Mouse (Mus musculus) retina, postnatal 1 day (tissue): ENCODE measurements around the gene Zcwpw1.
"Not testable (repeated sequence)": the region's sequence is repeated elsewhere in the genome, so short reads cannot be mapped to it uniquely, and the experiment has no call there.

Source experiments
- DNase-seq: peaks from one replicate; pipeline ENCODE4 v3.0.0-alpha.2; 2012

Zcwpw1 gene

DNA sequence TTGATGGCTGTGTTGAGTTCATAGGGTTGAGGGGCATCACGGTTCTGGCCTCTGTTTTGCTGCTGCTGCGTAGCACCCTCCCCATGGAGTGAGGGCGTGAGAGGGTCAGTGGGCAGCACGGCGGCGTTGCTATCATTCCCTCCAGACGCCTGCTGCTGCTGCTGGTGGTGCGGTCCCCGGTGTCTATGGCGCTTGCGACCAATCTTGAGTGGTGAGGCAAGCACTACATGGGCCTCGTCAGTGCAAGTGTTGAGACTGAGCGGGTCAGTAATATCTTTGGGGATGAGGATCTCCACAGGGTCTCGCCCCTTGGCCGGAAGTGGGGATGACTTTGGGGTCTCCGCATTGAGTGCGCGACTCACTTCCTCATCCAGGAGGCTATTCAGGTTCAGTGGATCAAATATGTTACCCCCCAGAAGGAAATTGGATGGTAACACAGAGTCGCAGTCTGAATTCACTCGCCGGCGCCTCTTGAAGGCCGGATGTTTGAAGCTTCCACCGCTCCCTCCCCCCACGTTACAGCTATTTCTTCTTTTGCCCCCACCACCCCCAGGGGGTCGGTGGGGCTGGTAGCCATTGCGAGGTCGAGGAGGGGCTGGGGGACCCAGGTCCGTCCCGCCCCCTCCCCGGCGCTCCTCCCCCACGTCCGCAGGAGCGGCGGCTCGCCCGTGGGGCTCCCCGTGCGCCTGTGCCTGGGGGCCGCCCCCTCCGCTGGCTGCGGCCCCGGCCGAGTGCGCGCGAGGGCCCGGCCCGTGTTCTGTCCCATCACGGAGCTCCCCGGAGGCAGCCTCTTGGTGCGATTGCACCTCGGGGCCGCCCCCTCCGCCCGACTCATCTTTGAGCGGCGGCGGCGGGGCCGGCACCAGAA lies 2.2 kb upstream of the Zcwpw1 start:
- DNase-seq = no peak

DNA sequence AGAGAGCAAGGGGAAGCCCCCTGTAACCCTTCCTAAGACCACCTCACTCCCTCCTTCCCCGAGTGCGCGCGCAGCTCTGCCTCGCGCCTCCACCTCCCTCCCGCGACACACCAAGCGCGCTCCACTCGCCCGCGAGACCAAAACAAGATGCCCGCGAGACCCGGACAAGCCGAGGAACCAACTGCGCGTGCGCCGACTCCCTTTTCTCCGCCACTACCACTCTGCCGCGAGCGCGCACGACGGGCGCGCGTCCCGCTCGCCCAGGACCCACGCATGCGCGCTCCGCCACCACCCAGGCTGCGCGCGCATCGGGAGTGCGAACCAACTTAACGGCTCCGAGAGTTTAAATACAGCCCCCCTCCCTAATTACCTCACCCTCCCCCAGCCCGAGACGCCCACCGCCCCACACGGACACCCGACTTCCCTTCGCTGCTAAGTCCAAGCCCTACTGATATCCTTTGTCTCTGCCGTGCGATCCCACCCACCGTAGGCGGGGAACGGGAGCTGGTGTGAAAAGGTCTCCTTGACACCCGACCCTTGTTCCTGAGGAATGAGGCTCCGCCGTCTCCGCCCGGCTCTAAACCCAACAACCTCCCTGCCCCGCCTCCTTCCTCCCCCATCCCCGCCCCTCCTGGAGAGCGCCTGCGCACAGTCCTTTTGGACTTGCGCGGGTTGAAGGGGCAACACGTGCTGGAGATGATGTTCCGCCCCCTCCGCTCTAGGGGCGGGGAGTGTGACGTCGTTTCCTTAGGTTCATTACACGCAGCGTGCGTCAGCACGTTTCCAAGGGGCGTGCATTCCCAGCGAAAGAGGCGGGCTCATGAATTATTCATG lies 1.3 kb upstream of the Zcwpw1 start:
- DNase-seq = peak; percentile 100

DNA sequence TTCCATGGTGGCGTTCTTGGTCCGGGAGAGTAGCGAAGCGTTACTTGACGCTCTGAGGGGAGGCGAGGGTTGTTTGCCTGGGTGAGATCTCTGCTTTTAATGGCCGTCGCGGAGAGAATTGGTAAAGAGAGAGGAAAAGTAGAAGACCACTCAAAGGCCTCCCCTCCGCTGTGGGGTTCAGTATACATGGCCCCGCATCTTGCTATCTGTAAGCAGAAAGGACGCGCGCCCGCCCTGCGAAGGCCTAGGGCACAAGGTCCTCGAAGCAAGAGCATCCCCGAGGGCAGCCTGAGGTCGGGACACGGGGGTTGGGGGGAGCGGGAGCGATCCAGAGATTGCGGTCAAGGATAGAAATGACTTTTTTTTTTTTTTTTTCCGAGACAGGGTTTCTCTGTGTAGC lies 573 bp downstream of the Zcwpw1 start:
- no peak for DNase-seq

DNA sequence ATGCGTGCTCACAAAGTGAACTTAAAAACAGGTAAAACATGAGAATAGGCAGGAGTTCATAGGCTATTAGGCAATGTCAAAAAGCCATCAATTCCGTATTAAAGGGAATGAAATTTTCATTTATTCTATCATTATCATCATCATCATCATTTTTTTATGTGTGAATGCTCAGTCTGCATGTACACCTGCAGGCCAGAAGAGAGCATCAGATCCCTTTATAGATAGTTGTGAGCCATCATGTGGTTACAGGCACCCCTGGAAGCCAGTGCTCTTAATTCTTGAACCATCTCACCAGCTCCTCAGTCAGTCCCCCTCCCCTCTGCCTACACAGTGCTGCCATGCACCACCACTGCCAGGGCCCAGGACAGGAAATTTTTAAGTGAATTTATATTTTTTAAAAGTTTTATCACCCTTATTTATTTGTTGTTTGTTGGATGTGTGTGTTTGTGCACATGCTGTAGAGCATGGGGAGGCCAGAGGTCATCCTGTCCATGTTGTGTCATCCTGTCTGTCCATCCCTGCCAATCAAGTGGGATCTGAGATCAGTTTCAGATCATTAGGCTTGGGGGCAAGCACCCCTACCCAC lies 1.4 kb downstream of the Zcwpw1 start:
- no peak for DNase-seq

DNA sequence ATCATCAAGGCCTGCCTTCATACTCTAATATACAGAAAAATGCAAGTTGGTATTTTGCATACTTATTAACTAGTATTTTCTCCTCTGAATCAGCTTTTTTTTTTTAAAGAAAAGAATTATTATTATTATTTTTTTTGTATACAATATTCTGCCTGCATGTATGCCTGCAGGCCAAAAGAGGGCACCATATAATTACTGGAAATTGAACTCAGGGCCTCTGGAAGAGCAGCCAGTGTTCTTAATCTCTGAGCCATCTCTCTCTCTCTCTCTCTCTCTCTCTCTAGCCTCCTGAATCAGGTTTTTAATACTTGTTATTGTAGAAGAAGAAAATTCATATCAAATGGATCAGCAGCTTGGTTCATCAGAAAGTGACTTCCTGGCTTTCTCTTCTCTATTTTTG lies 4.0 kb downstream of the Zcwpw1 start:
- DNase-seq = no peak

DNA sequence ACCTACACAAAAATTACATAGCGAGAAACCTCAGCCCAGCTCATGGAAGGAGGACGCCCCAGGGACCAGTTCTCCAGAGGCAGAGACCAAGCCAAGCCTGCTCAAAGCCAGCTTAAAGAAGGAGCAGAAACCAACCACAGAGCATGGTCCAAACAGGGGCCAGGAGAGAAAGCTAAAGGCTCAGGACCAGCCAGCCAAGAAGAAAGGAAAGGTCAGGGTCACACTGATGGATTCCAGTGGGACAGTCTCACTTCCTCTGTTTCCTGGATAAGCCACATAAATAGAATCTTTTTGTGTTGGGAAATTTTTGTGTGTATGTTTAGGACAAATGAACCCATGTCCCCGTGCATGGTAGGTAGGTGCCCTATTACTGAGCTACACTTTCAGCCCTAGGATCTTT lies 9.0 kb downstream of the Zcwpw1 start:
- no peak for DNase-seq

DNA sequence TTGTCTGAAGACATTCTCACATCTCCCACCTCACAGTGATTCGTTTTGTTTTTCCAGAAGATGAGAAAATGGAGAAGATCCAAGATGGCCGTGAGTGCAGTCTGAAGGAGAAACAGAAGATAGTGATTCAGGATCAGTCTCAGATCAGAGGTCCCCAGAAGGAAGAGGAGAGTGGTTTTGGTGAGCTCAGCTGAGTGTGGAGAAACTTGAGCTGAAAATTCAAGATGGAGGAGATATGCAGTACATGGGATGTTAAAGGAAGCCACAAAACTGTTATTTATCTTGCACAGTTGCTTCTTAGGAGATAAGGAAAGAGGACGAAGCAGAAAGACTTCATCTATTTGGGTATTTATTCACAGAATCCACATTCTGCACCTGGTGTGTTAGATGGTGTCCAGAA lies 13.3 kb downstream of the Zcwpw1 start:
- DNase-seq = no peak

DNA sequence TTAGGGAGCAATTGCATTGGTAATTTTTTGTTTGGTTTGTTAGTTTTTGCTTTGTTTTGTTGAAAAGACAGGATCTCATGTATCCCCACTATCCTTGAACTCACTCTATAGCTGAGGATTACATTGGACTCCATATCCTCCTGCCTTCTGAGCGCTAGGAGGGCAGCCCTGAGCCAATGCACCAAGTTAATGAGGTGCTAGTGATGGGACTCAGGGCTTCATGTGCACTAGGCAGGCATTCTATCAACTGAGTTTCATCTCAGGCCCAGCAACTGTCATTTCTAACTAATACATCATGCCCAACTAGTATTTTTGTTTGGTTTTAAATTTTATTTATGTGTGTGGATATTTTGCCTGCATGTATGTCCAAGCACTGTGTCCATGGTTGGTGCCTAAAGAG lies 18.6 kb downstream of the Zcwpw1 start:
- no peak for DNase-seq

DNA sequence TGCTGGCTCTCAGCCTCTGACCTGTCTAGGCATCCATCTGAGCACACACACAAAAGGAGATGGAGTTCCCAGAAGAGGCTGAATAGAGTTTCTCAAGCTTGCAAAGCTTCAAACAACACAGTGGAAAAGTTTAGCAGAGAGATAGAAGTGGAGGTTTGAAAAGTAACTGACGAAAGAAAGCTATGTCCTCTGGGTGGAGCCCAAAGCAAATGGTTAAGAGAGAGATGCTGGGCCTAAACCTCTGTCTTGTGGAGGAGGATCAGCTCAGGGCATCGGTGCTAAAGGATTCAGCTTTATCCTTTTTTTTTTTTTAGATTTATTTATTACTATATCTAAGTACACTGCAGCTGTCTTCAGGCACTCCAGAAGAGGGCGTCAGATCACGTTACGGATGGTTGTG lies 20.7 kb downstream of the Zcwpw1 start:
- no peak for DNase-seq

DNA sequence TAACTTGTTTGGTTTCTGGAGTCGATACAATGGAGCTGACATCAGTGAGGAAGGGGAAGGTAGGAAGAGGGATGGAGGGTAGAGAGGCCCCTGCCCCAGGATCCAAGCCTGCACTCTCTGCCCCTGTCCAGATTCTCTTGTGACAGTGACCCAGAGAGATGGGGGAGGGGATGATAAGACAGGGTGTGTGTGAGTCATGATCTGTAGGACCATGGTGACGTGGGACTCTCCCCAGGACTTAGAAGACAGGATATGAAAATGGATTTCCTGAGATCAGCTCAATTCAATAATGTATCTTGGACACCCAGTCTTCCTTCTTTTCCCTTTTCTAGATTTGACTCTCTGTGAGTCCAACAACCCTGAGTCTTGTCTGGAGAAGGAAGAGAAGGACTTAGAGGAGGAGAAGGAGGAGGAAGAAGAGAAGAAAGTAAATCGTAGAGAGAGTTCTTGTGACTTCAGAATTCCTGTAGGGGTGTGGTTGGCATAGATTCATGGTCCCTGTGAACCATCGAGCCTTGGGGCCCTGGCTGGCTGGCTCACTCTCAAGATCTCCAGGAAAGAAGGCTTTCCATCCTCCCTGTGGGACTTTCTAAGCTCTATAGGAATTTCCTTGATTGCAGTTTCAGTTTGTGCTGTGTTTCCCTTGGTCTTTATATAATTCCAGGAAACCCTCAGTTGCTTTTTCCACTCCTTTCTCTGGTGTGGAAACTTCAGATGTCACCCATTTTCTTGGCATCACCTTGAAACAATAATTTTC lies 30.0 kb downstream of the Zcwpw1 start:
- no peak for DNase-seq

DNA sequence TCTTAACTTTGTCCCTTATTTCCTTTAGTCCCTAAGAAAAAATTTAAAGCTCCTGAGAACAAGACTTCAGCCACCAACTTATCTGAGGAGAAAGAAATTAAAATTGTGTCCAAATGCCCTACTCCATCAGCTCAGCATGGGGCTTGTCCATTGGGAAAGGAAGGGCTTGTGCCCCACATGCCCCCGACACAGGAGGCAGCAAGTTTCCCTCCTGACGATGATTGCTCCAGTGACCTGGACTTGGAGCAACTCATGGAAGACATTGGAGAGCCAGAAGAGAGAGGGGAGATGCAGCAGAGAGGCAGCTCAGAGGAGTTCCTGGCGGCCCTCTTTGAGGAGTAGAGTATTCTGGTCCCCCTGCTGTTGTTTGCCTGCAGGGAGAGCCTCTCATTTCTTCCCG lies 34.5 kb downstream of the Zcwpw1 start:
- DNase-seq = no peak

DNA sequence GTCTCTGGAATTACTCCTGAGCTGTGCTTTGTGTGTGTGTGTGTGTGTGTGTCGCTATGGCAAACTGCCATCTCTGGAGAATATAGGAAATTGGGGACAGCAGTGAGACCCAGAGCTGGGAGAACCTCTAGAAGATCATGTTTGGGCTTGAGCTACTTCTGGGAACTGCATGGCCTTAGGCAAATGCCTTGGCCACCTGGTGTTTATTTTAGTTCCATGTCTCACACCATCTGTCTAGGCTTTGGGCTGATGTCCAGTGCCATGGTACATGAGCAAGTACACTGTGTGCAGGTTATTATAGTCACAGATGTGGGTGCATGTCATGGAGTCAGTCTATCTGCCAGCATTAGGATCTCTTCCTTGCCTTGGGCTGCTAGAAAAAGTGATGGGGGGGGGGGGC lies 35.0 kb downstream of the Zcwpw1 start:
- no peak for DNase-seq

DNA sequence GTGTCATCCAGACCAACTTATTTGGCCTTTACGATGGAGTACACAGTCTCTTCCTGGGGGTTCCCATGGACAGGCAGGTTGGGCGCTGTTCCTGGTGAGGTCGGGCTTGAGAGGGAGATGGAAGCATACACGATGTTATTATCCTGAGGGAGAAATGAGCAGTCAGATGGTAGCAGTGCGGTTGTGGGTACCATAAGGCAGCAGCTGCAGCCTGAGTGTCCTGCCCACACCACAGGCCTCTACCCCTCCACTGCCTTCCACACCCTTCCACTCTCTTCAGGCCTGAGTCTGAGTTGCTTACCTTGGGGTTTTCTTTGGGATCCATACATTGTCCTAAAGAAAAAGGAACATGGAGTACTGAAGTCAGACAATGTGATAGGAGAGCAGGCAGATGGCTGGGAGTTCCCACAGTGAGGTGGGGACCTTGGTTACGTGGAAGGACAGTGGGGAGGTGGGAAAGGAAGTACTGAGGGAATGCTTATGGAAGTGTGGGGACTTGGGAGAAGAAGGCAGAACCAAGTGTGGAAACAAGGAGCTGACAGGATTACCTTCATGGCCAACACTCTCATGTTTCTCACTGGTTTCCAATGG lies 36.0 kb downstream of the Zcwpw1 start:
- DNase-seq = no peak

DNA sequence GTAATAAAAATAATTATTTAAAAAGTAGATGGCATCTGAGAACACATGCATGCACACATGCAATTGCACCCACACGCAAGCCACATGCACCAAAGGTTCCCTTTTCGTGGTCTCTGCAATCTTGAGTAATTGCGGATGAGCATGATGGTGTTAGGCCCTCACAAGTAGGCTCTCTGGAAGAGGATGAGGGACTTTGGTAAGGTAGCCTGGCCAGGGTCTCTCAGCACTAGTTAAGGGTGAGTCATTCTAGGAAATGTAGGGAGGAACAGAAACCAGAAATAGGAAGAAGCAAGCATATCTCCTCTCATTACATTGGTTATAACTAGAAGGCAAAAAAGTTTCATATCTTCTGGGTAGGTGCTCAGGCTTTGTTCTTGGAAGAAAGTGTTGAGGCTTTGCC lies 37.4 kb downstream of the Zcwpw1 start:
- no peak for DNase-seq

DNA sequence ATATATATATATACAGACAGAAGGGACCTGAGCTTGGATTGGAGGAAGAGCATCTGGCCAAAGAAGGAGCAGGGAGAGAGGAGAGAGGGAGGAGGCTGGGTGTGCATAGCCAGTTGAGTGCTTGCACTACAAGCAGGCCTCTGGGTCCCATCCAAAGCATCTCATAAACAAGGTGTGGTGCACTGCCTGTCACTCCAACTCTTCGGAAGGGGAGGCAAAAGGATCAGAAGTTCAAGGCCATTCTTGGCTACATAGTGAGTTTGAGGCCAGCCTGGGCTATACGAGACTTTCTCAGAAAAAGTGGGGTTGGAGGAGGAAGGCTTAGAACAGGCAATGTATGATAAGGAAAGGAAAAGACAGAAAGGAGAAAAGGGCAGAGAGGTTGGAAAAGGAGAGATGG lies 38.4 kb downstream of the Zcwpw1 start:
- no peak for DNase-seq

DNA sequence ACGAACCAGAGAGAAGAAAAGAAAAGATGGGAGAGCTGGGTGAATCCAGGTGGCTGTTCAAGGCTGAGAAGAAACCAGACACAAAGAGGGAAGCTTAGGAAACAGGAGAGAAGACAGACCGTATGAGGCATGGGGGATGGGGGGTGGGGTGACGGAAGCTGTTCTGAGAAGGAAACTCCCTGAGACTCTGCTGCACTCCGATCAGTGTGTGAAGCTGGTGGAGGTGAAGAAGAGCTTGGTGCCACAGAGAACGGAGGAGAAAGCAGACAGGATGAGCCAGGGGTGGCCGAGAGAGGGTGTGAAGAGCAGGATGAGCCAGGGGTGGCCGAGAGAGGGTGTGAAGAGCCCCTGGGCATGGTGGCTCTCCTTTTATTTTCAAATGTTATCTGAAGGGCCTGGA lies 38.8 kb downstream of the Zcwpw1 start:
- DNase-seq = no peak

DNA sequence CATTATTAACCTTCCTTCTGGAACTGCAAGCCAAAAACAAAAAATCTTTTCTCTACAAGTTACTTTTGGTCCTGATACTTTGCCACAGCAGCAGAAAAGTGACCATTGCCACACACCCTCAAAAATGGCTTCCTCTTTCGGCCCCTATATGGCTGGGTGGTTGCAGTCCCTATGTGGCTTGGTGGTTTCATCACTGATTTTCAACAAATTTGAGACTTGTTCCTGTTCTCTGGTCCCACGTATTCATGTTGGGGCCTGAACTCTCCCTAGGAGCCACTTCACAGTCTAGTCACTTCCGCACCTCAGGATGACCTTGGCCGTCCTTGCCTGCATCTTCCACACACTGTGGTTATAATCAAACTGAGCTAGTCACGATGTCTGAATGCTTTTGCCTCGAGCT lies 41.1 kb downstream of the Zcwpw1 start:
- DNase-seq = no peak

DNA sequence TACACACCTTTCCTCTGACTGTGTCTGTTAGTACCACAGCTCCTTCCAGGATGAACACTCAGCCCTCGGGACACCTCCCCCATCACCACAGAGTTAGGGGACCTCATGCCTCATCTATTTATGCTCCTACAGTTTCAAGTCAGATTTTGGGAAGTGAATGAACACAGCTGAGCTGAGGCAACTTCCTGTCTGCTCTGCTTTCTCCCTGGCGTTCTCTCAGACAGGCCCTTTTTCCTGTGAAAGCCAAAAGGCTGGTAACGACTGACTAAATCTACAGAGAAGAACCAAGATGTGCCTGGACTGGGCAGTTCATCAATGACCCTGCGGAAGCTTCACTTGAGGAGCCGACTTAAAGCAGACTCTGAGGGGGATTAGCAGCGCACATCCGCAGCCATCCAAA lies 42.6 kb downstream of the Zcwpw1 start:
- DNase-seq = no peak

DNA sequence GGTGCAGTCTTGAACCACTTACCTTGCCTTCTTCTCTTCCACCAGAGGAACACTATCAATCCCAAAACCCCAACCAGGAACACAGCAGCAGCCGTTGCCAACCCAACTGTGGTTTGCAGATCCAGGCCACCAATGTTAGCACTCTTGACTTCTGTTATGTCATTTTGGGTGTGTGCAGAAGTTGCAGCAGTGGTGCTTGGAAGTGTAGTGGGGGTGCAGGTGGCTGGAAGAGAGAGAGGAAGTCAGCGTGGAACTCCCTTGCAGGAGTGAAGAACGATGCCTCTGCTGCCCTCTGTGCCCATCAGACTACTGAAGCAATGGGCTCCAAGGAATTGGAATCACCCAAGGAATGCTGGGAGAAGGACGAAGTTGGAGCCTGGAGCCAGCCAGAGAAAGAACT lies 43.5 kb downstream of the Zcwpw1 start:
- no peak for DNase-seq

DNA sequence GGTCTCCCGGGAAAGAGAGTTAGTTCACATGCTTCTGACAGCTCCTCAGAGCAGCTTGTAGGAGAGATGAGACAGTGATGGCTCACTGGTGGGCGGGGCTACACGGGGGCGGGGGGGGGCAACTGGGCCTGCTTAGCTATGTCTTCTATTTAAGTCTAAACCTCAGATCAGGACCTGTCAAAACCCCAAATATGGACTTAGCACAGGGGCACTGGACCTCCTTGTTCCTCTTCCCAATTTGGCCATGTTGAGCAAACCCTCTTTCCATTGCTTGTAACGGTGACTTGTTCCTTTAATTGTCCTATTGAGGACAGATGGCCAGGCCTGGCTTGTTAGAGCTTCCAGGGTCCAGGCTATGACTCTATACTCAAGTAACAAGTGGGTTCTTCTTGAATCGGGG lies 43.9 kb downstream of the Zcwpw1 start:
- no peak for DNase-seq

DNA sequence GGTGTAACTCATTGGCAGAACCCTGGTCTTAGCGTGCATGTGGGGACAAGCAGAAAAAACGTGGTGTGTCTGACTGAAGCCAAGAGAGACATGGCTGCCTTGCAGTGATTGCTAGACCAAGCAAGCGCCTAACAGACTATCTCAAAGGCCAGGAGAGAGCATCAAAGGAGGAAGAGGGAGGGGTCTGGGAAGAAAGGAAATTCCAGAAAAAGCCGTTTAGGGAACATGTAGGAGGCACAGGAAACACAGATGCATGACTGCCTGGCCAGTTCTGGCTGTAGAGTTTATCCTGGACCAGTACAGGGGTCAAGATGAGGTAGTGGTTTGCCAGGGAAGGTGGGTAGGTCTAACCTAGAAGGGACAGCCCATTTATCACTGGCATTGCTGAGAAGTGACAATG lies 45.9 kb downstream of the Zcwpw1 start:
- DNase-seq = no peak

DNA sequence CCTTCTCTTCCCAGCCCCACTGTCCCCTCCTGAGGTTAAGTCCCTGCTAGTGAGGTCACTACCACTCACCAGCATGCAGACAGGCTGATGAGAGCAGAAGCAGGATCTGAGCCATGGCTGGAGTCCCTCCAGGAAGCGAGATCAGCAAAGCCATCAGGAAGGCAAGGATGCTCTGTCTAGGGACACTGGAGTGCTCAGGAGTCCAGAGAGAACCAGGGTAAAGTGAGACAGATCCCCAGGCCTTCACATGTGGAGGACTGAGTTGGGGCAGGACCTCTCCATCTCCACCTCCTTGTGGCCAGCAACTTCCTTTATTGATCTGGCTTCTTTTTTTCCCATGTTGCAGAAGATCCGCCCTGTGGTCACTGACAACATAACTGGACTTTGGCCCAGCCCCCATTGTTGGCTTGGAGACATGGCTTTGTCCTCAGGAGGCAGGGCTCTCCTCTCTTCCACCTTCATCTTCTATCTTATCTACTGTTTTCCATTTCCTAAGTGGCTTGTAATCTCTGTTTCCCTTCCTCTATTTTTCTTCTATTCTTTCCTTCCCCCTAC lies 48.4 kb downstream of the Zcwpw1 start, which contains the start of gene Pilra:
Pilra (minus strand) TSS at position 316 of the 555 bp plus-strand sequence.
- not testable (repeated sequence) for DNase-seq
